Mouse (Mus musculus): Measurements from ENCODE around the gene Il16.

- TF ChIP-seq CTCF (IDR thresholded peaks at IDR 0.05; ENCODE audit: low read depth, low read length) (no peak), POLR2A (IDR thresholded peaks at IDR 0.05; ENCODE audit: extremely low read depth, insufficient read depth, low read length) (no peak)
Observed at GRCm38 (mm10) chr7:83713639-83714038, 31.9 kb downstream of the Il16 start.
